Mouse (Mus musculus) liver, embryonic 12.5 days (tissue): ENCODE results near the gene Ptpn13. TPM values are rescaled to one million over a fixed set of nuclear protein-coding genes. Genes with fewer than 3 reads are reported as not detected.

Experiments used
- ATAC-seq: fragments of 200-750 bp; cut with Nextera tagmentation; 2 replicates; pipeline ENCODE4 v1.8.0; 2017; ENCODE audit warnings: moderate number of reproducible peaks, mild to moderate bottlenecking, moderate library complexity
- H3K27ac ChIP-seq: fragments of 300-500 bp; sonication (generic); 2 replicates; pipeline ENCODE4 v1.5.1; 2016; ENCODE audit warnings: mild to moderate bottlenecking
- H3K27me3 ChIP-seq: fragments of 300-500 bp; sonication (generic); replicated peaks from 2 replicates; pipeline ENCODE4 v1.6.1; 2016; ENCODE audit warnings: mild to moderate bottlenecking, moderate library complexity
- H3K36me3 ChIP-seq: fragments of 300-500 bp; sonication (generic); 2 replicates; pipeline ENCODE4 v1.6.1; 2016; ENCODE audit warnings: mild to moderate bottlenecking, moderate library complexity
- H3K4me1 ChIP-seq: fragments of 300-500 bp; sonication (generic); 2 replicates; pipeline ENCODE4 v1.6.1; 2016
- H3K4me2 ChIP-seq: fragments of 300-500 bp; sonication (generic); 2 replicates; pipeline ENCODE4 v1.6.1; 2016; ENCODE audit warnings: mild to moderate bottlenecking, moderate library complexity
- H3K4me3 ChIP-seq: fragments of 300-500 bp; sonication (generic); 2 replicates; pipeline ENCODE4 v1.5.1; 2016; ENCODE audit warnings: mild to moderate bottlenecking, moderate library complexity
- H3K9ac ChIP-seq: fragments of 300-500 bp; sonication (generic); 2 replicates; pipeline ENCODE4 v1.6.1; 2016; ENCODE audit warnings: mild to moderate bottlenecking, moderate library complexity
- H3K9me3 ChIP-seq: fragments of 300-500 bp; sonication (generic); replicated peaks from 2 replicates; pipeline ENCODE4 v1.6.1; 2016; ENCODE audit warnings: mild to moderate bottlenecking, moderate library complexity
- WGBS: fragments of 180-500 bp; shearing (Covaris S2); methylation state at CpG from one replicate; pipeline ENCODE4 v1.1.7; 2016; ENCODE audit not compliant: insufficient replicate concordance; 5-methylcytosine and 5-hydroxymethylcytosine counted together
- polyA plus RNA-seq: library from polyadenylated mRNA; unstranded; fragments of >200 nt; fragmentation: Nextera tagmentation; extraction: Ambion mirVana; gene quantifications from 2 replicates; pipeline ENCODE4 v1.2.1, GENCODE M21; 2016

The Ptpn13 gene
- polyA plus RNA-seq, 1 experiment from 2014 or later: 3.6 TPM

- Histone ChIP-seq H3K9ac (no peak overlapping the region), H3K27ac (no peak overlapping the region), H3K36me3 (no peaks in the 10 kb centered on the region), H3K4me3 (no peak overlapping the region), H3K9me3 (no peaks in the 10 kb centered on the region), H3K4me1 (no peaks in the 10 kb centered on the region), H3K4me2 (no peak overlapping the region), H3K27me3 (peaks cover 10% of the 10 kb centered on the region; the same call in 1 of the 2 replicates)
- no peak for ATAC-seq
- WGBS: 75% methylated on average over 5 of the region's 5 CpGs
Measured at GRCm38 (mm10) chr5:103395683-103396082, 29.3 kb upstream of the Ptpn13 start.

GRCm38 (mm10) chr5:103397429-103397828 is 27.6 kb upstream of the Ptpn13 start:
- no peak for ATAC-seq
- Histone ChIP-seq H3K36me3 (no peaks in the 10 kb centered on the region), H3K4me2 (no peak overlapping the region), H3K4me1 (no peaks in the 10 kb centered on the region), H3K27me3 (peaks cover 6% of the 10 kb centered on the region; the same call in 1 of the 2 replicates), H3K27ac (no peak overlapping the region), H3K9me3 (no peaks in the 10 kb centered on the region), H3K4me3 (no peak overlapping the region), H3K9ac (no peak overlapping the region)
- 60% methylated on average over 4 of the region's 4 CpGs for WGBS

GRCm38 (mm10) chr5:103404213-103404968 is 20.6 kb upstream of the Ptpn13 start:
- WGBS: 73% methylated on average over 12 of the region's 12 CpGs
- no peak for ATAC-seq
- H3K27me3 ChIP-seq: no peaks in the 10 kb centered on the region

GRCm38 (mm10) chr5:103405921-103406320 is 19.1 kb upstream of the Ptpn13 start:
- Histone ChIP-seq H3K4me3 (no peak overlapping the region), H3K9ac (no peak overlapping the region), H3K27me3 (no peaks in the 10 kb centered on the region), H3K36me3 (no peaks in the 10 kb centered on the region), H3K27ac (no peak overlapping the region), H3K4me2 (no peak overlapping the region), H3K4me1 (no peaks in the 10 kb centered on the region), H3K9me3 (no peaks in the 10 kb centered on the region)
- no peak for ATAC-seq
- 58% methylated on average over 2 of the region's 2 CpGs for WGBS

More at GRCm38 (mm10) chr5:103404213-103404968, 20.6 kb upstream of the Ptpn13 start:
- Histone ChIP-seq H3K4me1 (no peaks in the 10 kb centered on the region), H3K4me2 (no peak overlapping the region), H3K9ac (no peak overlapping the region), H3K9me3 (no peaks in the 10 kb centered on the region), H3K27ac (no peak overlapping the region), H3K4me3 (no peak overlapping the region), H3K36me3 (no peaks in the 10 kb centered on the region)

DNA sequence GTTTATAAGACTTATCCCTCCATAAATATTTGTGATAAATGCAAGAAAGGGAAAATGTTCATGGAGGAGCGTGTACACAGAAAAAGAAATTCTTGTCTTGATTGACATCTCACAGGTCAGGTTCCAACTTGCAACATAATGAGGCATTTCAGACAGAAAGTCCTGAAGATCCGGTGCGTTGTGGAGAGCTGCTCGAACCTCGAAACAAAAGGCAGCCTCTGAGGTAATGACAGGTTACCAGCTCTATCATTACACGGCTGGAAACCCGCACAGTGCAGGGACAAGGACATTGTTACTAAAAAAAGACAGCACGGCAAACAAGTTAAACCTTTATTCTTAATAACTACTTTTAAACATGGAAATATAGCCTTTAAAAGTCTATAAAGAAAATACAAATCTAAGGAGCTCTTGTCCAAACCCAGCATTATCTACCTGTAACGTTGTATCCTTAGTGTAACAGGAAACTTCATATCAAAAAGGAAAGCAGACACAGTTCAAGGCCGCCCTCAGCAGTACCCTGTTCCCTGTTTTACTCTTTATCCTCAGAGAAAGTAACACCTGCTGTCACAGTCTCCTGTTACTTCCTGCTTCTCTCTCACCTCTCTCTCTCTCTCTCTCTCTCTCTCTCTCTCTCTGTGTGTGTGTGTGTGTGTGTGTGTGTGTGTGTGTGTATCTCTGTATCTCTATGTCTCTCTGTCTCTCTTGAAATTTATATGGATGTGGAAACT is 12.8 kb upstream of the Ptpn13 start:
- Histone ChIP-seq H3K9ac (no peak overlapping the region), H3K4me2 (no peak overlapping the region), H3K36me3 (no peaks in the 10 kb centered on the region), H3K4me1 (no peaks in the 10 kb centered on the region), H3K27ac (no peak overlapping the region), H3K27me3 (no peaks in the 10 kb centered on the region), H3K4me3 (no peak overlapping the region), H3K9me3 (no peaks in the 10 kb centered on the region)
- WGBS: 58% methylated on average over 10 of the region's 10 CpGs
- no peak for ATAC-seq

DNA sequence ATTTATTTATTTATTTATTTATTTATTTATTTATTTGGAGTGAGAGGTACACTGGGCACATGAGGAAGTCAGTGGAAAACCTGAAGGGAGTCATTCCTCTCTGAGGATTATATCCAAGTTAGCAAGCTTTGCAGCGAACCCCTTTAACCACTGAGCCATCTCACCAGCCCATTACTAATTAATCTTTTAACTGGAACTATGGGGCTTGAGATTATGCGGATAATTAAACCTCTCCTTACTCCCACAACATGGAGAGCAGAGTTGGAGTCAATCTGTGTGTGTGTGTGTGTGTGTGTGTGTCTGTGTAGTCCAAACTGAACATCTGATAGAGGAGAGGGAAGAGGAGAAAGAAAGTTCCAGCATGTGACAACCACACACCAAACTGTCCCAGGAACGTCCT is 10.4 kb upstream of the Ptpn13 start:
- H3K4me1 ChIP-seq: no peaks in the 10 kb centered on the region
- no peak for ATAC-seq
- no peak overlapping the region for H3K4me3 ChIP-seq
- H3K36me3 ChIP-seq: no peaks in the 10 kb centered on the region
- no peaks in the 10 kb centered on the region for H3K27me3 ChIP-seq
- H3K4me2 ChIP-seq: no peak overlapping the region
- 54% methylated on average over 3 of the region's 3 CpGs for WGBS
- H3K9me3 ChIP-seq: no peaks in the 10 kb centered on the region
- no peak overlapping the region for H3K9ac ChIP-seq
- no peak overlapping the region for H3K27ac ChIP-seq

- peaks cover 8% of the 10 kb centered on the region; the same call in 1 of the 2 replicates for H3K27me3 ChIP-seq
- H3K27ac ChIP-seq: no peak overlapping the region
- no peak overlapping the region for H3K4me3 ChIP-seq
- peaks cover 18% of the 10 kb centered on the region for H3K4me1 ChIP-seq
- no peak overlapping the region for H3K4me2 ChIP-seq
- H3K36me3 ChIP-seq: no peaks in the 10 kb centered on the region
- H3K9ac ChIP-seq: no peak overlapping the region
- ATAC-seq: no peak
- 74% methylated on average over 9 of the region's 9 CpGs for whole genome bisulfite sequencing
- H3K9me3 ChIP-seq: no peaks in the 10 kb centered on the region
Measured at GRCm38 (mm10) chr5:103418009-103418408, 7.0 kb upstream of the Ptpn13 start.

GRCm38 (mm10) chr5:103418886-103419285 is 6.1 kb upstream of the Ptpn13 start:
- H3K27me3 ChIP-seq: peaks cover 8% of the 10 kb centered on the region; the same call in 1 of the 2 replicates
- no peak overlapping the region for H3K4me2 ChIP-seq
- no peaks in the 10 kb centered on the region for H3K36me3 ChIP-seq
- H3K9ac ChIP-seq: no peak overlapping the region
- 68% methylated on average over 3 of the region's 3 CpGs for WGBS
- no peak overlapping the region for H3K27ac ChIP-seq
- no peaks in the 10 kb centered on the region for H3K9me3 ChIP-seq
- no peak overlapping the region for H3K4me3 ChIP-seq
- ATAC-seq: no peak
- peaks cover 24% of the 10 kb centered on the region for H3K4me1 ChIP-seq

DNA sequence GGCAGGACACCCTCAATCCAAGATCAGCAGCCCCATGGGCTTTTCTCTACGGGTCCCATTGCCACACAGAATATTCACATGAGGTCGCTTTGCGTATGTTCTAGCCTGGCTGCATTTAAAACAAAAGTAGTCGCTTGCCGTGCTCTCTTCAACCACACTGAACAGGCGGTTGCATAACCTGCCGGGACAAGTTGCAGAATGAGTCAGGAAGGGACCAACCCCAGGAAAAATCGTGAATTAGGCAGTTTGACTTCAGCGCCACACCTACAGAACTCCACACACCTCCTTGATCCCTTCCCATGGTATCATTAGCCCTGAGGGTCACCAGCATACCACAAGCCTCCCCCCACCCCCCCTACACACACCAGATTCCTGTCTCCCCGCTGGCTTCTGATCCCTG is 4.4 kb upstream of the Ptpn13 start:
- 45% methylated on average over 10 of the region's 10 CpGs for WGBS
- Histone ChIP-seq H3K4me1 (peaks cover 40% of the 10 kb centered on the region), H3K27ac (no peak overlapping the region), H3K27me3 (peaks cover 13% of the 10 kb centered on the region; the same call in 1 of the 2 replicates), H3K4me2 (0 out of 2 replicates have a peak overlapping the region, but pooled peaks have one; percentile 12), H3K4me3 (no peak overlapping the region), H3K9ac (no peak overlapping the region), H3K36me3 (no peaks in the 10 kb centered on the region), H3K9me3 (no peaks in the 10 kb centered on the region)
- no peak for ATAC-seq

GRCm38 (mm10) chr5:103422609-103423008 is 2.4 kb upstream of the Ptpn13 start:
- no peaks in the 10 kb centered on the region for H3K9me3 ChIP-seq
- no peaks in the 10 kb centered on the region for H3K36me3 ChIP-seq
- H3K9ac ChIP-seq: no peak overlapping the region
- peaks cover 48% of the 10 kb centered on the region for H3K4me1 ChIP-seq
- no peak overlapping the region for H3K4me2 ChIP-seq
- H3K4me3 ChIP-seq: no peak overlapping the region
- peaks cover 16% of the 10 kb centered on the region; the same call in 1 of the 2 replicates for H3K27me3 ChIP-seq
- ATAC-seq: no peak
- no peak overlapping the region for H3K27ac ChIP-seq
- WGBS: 70% methylated on average over 6 of the region's 6 CpGs

DNA sequence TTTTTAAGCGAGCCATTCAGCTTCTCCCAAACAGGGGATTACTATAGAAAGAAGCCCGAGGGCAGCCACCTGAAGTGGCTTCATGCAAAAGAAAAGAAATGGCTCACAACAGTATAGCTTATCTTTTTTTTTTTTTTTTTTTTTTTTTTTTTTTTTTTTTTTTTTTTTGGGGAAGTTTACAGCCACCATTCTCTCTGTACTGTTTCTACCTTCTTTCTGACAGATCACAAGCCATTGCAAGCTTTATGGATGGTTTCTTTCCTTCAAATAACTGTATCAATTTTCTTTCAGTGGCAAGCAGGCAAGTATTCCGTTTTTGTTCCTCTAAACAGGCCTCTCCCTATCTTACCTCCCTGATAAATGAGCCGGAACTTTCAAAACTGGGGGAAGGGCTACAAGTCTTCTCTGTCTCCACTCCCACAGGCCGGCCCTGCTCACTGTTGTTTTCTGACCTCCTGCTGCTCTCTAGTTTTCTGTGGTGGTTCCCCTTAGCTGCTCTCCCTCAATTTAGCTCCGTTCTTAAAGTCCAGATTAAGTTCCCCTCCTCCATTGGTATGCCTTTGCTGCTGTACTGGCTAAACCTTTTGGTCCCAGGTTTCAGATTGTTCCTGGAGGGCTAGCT is 1.6 kb upstream of the Ptpn13 start:
- peak overlapping the region; percentile 94 for H3K4me2 ChIP-seq
- H3K36me3 ChIP-seq: no peaks in the 10 kb centered on the region
- WGBS: 10% methylated on average over 6 of the region's 6 CpGs

GRCm38 (mm10) chr5:103423927-103424315 is 1.1 kb upstream of the Ptpn13 start:
- Histone ChIP-seq H3K4me3 (peak overlapping the region; percentile 65; the same call in 1 of the 2 replicates), H3K27me3 (peaks cover 16% of the 10 kb centered on the region; the same call in 1 of the 2 replicates), H3K36me3 (no peaks in the 10 kb centered on the region), H3K27ac (no peak overlapping the region), H3K4me1 (peaks cover 48% of the 10 kb centered on the region), H3K9ac (no peak overlapping the region), H3K9me3 (no peaks in the 10 kb centered on the region), H3K4me2 (peak overlapping the region; percentile 94)
- 19% methylated on average over 5 of the region's 5 CpGs for WGBS
- ATAC-seq: no peak

More for the DNA sequence above, 1.6 kb upstream of the Ptpn13 start:
- Histone ChIP-seq H3K9ac (peak overlapping the region; percentile 32; the same call in 1 of the 2 replicates), H3K9me3 (no peaks in the 10 kb centered on the region), H3K4me3 (0 out of 2 replicates have a peak overlapping the region, but pooled peaks have one; percentile 5), H3K27ac (no peak overlapping the region), H3K27me3 (peaks cover 16% of the 10 kb centered on the region; the same call in 1 of the 2 replicates), H3K4me1 (peaks cover 48% of the 10 kb centered on the region)
- ATAC-seq: no peak
